Mouse (Mus musculus) left cerebral cortex, postnatal 25 days (tissue): ENCODE measurements around the gene Rsph3a. TPM values are rescaled to one million over a fixed set of nuclear protein-coding genes. Genes with fewer than 3 reads are reported as not detected.
"Not testable (repeated sequence)": the region's sequence is repeated elsewhere in the genome, so short reads cannot be mapped to it uniquely, and the experiment has no call there.

Experiments
- DNase-seq, 2 experiments: peaks; one replicate each; pipeline ENCODE4 v3.0.0; 2022; ENCODE audit warnings: low spot score in 2 of 2, mixed read lengths in 1 of 2
- intact Hi-C: fragments of 180-260 bp; cut with DNase I; formaldehyde crosslinking; loops from one replicate; pipeline ENCODE4 v1.15.1; 2025
- total RNA-seq, 2 experiments: library from RNA; stranded (reverse); gene quantifications; 2 replicates each; pipeline ENCODE4 v1.2.3; 2021

The Rsph3a gene
- total RNA-seq, 2 experiments from 2014 or later: 28.1 to 28.4 TPM

GRCm38 (mm10) chr17:7927582-7928535 is 17.6 kb upstream of the Rsph3a start:
- peak; percentile 67 to 71 for DNase-seq
- intact Hi-C loops: loop anchor here (2.0 kb wide), 1 partner anchor 59 kb away; no protein-coding TSS in a partner anchor

GRCm38 (mm10) chr17:7928662-7929061 is 16.8 kb upstream of the Rsph3a start:
- no peak for DNase-seq
- intact Hi-C loops: loop anchor here (2.0 kb wide), 1 partner anchor 60 kb away; no protein-coding TSS in a partner anchor

GRCm38 (mm10) chr17:7929279-7929678 is 16.1 kb upstream of the Rsph3a start:
- DNase-seq: no peak
- intact Hi-C loops: loop anchor here (2.0 kb wide), 1 partner anchor 60 kb away; no protein-coding TSS in a partner anchor

GRCm38 (mm10) chr17:7931096-7931990 is 14.1 kb upstream of the Rsph3a start:
- intact Hi-C loops: no loop called here
- no peak for DNase-seq

- intact Hi-C loops, DNase-seq: not testable (repeated sequence)
These were observed 13.3 kb upstream of the Rsph3a start for GRCm38 (mm10) chr17:7932121-7932520.

- intact Hi-C loops: loop anchor here (2.0 kb wide), 1 partner anchor 71 kb away; no protein-coding TSS in a partner anchor
- peak; percentile 43 to 70 for DNase-seq
These were observed 5.8 kb upstream of the Rsph3a start for GRCm38 (mm10) chr17:7939640-7940039.

- DNase-seq, intact Hi-C loops: not testable (repeated sequence)
These were observed 726 bp downstream of the Rsph3a start for GRCm38 (mm10) chr17:7946053-7946627.

- intact Hi-C loops, DNase-seq: not testable (repeated sequence)
These were observed 5.9 kb downstream of the Rsph3a start for GRCm38 (mm10) chr17:7951333-7951732.

GRCm38 (mm10) chr17:7957242-7957641 is 11.8 kb downstream of the Rsph3a start:
- DNase-seq, intact Hi-C loops: not testable (repeated sequence)

GRCm38 (mm10) chr17:7963333-7963732 is 17.9 kb downstream of the Rsph3a start:
- intact Hi-C loops, DNase-seq: not testable (repeated sequence)

GRCm38 (mm10) chr17:7964398-7964797 is 19.0 kb downstream of the Rsph3a start:
- DNase-seq, intact Hi-C loops: not testable (repeated sequence)

- intact Hi-C loops: not testable (repeated sequence)
These were observed 23.1 kb downstream of the Rsph3a start for GRCm38 (mm10) chr17:7968490-7968889.

GRCm38 (mm10) chr17:7969782-7970181 is 24.4 kb downstream of the Rsph3a start:
- DNase-seq, intact Hi-C loops: not testable (repeated sequence)

More at GRCm38 (mm10) chr17:7968490-7968889, 23.1 kb downstream of the Rsph3a start:
- DNase-seq: not testable (repeated sequence)

- DNase-seq, intact Hi-C loops: not testable (repeated sequence)
These were observed 38.1 kb downstream of the Rsph3a start for GRCm38 (mm10) chr17:7983484-7983883.

- intact Hi-C loops, DNase-seq: not testable (repeated sequence)
These were observed 40.2 kb downstream of the Rsph3a start for GRCm38 (mm10) chr17:7985597-7985996.

GRCm38 (mm10) chr17:7987038-7987437 is 41.6 kb downstream of the Rsph3a start:
- intact Hi-C loops, DNase-seq: not testable (repeated sequence)

GRCm38 (mm10) chr17:8003248-8003647 is 57.8 kb downstream of the Rsph3a start:
- intact Hi-C loops, DNase-seq: not testable (repeated sequence)

GRCm38 (mm10) chr17:8006771-8007170 is 61.4 kb downstream of the Rsph3a start:
- DNase-seq, intact Hi-C loops: not testable (repeated sequence)

GRCm38 (mm10) chr17:8009565-8009964 is 64.2 kb downstream of the Rsph3a start:
- DNase-seq, intact Hi-C loops: not testable (repeated sequence)
